Mouse (Mus musculus) heart, adult 18-20 months (tissue): ENCODE measurements around the gene Sptan1. TPM values are rescaled to one million over a fixed set of nuclear protein-coding genes. Genes with fewer than 3 reads are reported as not detected.

Source experiments
- DNase-seq, 2 experiments: peaks; one replicate each; pipeline ENCODE4 v3.0.0; 2021 to 2022; ENCODE audit warnings: mixed read lengths in 1 of 2
- long read RNA-seq, 2 experiments: library from polyadenylated mRNA; stranded (forward); transcript quantifications; one replicate each; pipeline ENCODE4 v2.0.0; 2021
- total RNA-seq, 2 experiments: library from RNA; stranded (reverse); gene quantifications; 2 replicates each; pipeline ENCODE4 v1.2.3; 2021

The Sptan1 gene
- 100 to 1,000 TPM; 157 to 176 TPM for total RNA-seq
- long read RNA-seq, experiment 1, partial matches to known transcripts, result 8 of 14 reads
- long read RNA-seq, experiment 1, other reads (novel, unspliced or antisense), result 5 of 14 reads
- long read RNA-seq, experiment 2, partial matches to known transcripts, result 11 of 16 reads
- long read RNA-seq, experiment 2, other reads (novel, unspliced or antisense), result 5 of 16 reads

GRCm38 (mm10) chr2:29965250-29965843 lies at the start of gene Sptan1:
Gene Sptan1 (plus strand): TSS chr2:29965560.
- DNase-seq, result peak; percentile 97 to 99

DNA sequence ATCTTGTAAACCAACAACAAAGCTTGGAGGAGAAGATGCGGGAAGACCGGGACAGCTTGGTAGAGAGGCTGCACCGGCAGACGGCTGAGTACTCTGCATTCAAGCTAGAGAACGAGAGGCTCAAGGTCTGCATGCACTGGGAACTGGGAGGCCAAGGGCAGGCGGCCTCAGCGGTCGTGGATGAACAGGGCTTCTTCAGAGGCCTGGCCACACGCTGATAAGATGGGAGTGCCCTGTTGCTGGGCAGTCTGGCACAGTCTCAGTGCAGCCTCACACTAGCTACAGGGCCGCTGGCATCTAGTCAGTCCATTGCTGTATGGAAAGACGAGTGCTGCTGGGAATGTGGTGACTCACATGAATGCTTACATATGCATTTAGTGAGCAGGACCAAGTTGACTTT lies 47.7 kb upstream of the Sptan1 start:
- DNase-seq, result no peak

DNA sequence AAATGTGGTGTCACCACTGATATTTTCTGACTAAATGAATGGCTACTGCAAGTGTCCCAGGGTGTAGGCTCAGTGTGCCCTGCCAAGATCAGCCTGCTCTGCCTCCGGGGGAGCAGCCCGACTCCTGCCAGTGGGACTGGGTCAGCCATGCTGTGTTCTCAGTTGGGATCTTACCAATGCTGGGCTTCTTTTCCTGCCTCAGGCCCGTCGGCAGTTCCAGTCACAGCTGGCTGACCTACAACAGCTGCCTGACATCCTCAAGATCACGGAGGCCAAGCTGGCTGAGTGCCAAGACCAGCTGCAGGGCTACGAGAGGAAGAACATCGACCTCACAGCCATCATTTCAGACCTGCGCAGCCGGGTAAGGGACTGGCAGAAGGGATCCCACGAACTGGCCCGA lies 43.3 kb upstream of the Sptan1 start:
- DNase-seq, result peak; percentile 80 to 84

- DNase-seq, result no peak
Observed at GRCm38 (mm10) chr2:29926542-29926941, 38.8 kb upstream of the Sptan1 start.

DNA sequence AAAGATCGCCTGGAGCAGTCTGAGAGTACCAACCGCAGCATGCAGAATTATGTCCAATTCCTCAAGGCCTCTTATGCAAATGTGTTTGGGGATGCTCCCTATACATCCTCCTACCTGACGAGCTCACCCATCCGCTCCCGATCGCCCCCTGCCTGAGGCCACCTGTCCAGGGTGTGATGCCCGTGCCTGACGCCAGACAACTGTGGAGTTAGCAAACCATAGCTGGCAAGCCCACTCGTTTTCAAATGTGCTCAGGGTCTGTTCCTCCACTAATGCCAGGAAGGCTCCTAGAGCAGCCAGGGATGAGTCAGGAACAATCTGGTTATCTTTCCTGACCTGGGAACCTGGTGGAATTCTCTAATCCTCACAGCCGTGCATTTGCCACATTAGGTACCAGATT lies 34.9 kb upstream of the Sptan1 start:
- no peak for DNase-seq

GRCm38 (mm10) chr2:29931194-29931593 lies 34.2 kb upstream of the Sptan1 start:
- no peak for DNase-seq

GRCm38 (mm10) chr2:29934906-29935599 lies 30.3 kb upstream of the Sptan1 start, which contains the start of gene Gle1:
Gene Gle1 (plus strand): TSS chr2:29935426.
- DNase-seq, result peak; percentile 97 to 98

DNA sequence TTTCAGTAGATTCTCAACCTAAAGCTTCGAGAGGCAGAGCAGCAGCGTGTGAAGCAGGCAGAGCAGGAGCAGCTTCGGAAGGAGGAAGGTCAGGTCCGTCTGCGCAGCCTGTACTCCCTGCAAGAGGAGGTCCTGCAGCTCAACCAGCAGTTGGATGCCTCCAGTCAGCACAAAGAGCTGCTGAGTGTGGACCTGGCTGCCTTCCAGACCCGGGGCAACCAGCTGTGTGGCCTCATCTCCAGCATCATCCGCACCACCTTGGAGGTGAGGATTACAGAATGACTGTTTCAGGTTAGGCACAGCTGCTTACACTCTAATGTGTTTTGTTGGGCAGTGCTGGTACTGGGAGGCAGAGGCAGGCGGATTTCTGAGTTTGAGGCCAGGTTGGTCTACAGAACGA lies 25.3 kb upstream of the Sptan1 start:
- no peak for DNase-seq

- DNase-seq, result no peak
Observed at GRCm38 (mm10) chr2:29940826-29941225, 24.5 kb upstream of the Sptan1 start.

DNA sequence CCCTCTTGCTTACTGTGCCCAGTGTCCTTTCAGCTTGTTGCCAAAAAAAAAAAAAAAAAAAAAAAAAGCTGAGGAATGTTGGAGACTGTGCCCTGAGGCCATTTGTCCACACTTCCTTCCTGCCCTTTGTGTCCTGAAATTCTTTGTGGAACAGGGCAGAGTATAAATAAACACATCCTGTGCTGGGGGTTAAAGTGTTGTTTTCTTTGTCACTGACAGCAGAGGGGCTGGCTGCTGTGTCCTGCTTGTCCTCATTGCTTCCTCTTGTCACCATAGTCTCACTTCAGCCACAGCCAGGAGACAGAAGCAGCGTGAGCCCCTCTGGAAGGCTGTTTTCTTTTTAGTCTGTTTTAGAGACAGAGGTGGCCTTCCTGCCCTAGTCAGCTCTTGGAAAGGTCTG lies 20.6 kb upstream of the Sptan1 start:
- peak; percentile 41 to 74 for DNase-seq

- no peak for DNase-seq
Observed at GRCm38 (mm10) chr2:29948896-29949295, 16.5 kb upstream of the Sptan1 start.

DNA sequence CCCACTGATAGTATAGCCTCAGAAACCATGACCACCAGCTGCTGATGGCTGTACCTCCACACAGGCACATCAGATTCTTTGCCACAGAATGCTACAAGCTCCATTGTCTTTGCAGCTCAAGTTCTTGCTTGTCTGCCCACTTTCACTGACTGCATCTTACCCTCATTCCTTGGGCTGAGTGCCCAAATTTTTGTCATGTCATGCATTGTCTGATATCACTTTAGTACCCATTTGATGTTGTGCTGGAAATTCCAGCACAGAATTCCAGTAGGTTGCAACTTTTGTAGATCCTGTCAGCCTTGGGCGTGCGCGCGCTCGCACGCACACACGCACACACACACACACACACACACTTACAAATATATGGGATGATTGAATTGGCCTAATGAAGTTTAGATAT lies 4.1 kb upstream of the Sptan1 start:
- DNase-seq, result no peak

GRCm38 (mm10) chr2:29964354-29965249 lies 758 bp upstream of the Sptan1 start:
- peak; percentile 53 to 56 for DNase-seq

GRCm38 (mm10) chr2:29965906-29966305 lies 546 bp downstream of the Sptan1 start:
- DNase-seq, result peak; percentile 50 to 72

- DNase-seq, result no peak
Observed at GRCm38 (mm10) chr2:29966826-29967225, 1.5 kb downstream of the Sptan1 start.

- DNase-seq, result no peak
Observed at GRCm38 (mm10) chr2:29967768-29968167, 2.4 kb downstream of the Sptan1 start.

DNA sequence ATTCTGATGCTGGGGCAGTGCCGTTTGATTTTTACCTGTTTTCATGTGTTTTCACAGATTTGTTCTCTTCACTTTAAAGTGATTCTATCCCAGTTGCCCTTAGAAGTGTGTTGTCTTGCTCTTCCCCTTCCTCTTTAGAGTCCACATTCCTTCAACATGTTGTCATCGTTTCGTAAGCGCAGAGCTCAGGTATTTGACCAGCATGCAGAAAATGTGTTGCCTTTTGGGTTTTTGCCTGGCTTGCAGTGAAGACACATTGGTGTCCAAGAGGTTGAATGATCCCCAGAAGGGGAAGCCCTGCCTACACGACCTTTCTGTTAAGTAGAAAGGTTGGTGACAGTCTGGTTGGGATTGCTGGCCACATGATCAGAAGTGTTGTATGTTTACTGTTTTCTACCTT lies 3.3 kb downstream of the Sptan1 start:
- no peak for DNase-seq

- peak; percentile 89 to 92 for DNase-seq
Observed at GRCm38 (mm10) chr2:29971838-29972635, 6.7 kb downstream of the Sptan1 start.

GRCm38 (mm10) chr2:29973525-29973924 lies 8.2 kb downstream of the Sptan1 start:
- no peak for DNase-seq

DNA sequence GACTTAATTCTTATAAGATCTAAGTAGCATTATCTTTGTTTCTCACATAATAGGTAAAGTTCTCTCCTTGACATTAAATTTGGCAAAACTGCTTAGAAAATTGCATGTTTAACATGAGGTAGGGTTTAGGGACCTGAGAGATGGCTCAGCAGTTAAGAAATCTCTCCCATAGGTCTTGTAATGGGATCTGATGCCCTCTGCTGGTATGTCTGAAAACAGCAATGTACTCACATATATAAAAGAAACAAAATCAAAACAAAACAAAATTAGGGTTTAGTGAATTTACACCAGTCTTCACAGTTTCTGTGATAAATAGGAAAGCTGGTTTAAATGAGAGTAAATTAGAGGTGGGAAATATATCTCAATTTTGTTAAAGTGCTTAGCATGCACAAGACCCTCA lies 11.9 kb downstream of the Sptan1 start:
- DNase-seq, result peak; percentile 47 to 69

DNA sequence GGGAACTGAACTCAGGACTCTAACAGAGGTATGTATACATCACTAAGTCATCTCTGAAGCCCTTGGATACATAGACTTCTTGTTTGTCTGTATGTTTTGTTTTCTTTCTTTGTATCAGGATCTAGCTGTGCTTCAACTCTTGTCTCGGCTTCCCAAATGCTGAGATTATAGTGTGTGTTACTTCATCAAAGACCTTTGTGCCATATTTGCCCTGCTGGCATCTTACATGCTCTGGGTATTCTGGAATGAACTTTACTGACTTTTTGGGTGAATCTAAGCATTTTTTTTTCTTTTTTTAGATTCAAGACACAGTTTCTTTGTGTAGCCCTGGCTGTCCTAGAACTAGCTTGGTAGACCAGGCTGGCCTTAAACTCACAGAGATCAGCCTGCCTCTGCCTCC lies 15.3 kb downstream of the Sptan1 start:
- no peak for DNase-seq

DNA sequence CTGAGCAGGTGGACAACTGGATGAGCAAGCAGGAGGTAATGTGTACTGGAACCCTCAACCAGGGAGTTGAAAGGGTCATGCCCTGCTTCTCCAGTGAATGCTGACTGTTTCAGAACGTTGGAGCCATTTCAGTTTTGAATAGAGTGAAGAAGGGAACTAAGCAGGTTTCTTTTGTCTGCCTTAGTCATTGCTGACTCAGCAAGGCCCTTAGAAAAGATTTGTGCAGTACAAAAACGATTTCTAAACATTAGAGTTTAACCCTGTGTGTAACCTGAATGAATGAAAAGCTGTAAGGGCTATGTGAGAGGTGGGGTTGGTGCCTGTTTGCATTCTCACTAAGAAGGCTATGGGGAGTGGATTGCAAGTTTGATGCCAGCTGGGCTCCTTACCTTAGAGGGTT lies 26.6 kb downstream of the Sptan1 start:
- DNase-seq, result no peak
